Mouse (Mus musculus): Measurements from ENCODE around the gene Hs6st1. TPM values are rescaled to one million over a fixed set of nuclear protein-coding genes. Genes with fewer than 3 reads are reported as not detected.

Hs6st1 gene
- polyA plus RNA-seq, 1 experiment = 44.9 TPM

- DNase-seq (ENCODE audit: extremely low spot score in 1 of 2, low spot score in 1 of 2) = no peak
These were observed 53.0 kb downstream of the Hs6st1 start for GRCm38 (mm10) chr1:36121172-36121571.

GRCm38 (mm10) chr1:36125076-36125475 lies 56.9 kb downstream of the Hs6st1 start:
- DNase-seq (ENCODE audit: extremely low spot score in 1 of 2, low spot score in 1 of 2) = no peak

- DNase-seq (ENCODE audit: extremely low spot score in 1 of 2, low spot score in 1 of 2) = no peak
These were observed 60.9 kb downstream of the Hs6st1 start for GRCm38 (mm10) chr1:36129126-36129525.

- no peak for DNase-seq (ENCODE audit: extremely low spot score in 1 of 2, low spot score in 1 of 2)
These were observed 61.7 kb downstream of the Hs6st1 start for GRCm38 (mm10) chr1:36129881-36130280.

- no peak for DNase-seq (ENCODE audit: extremely low spot score in 1 of 2, low spot score in 1 of 2)
These were observed 62.3 kb downstream of the Hs6st1 start for GRCm38 (mm10) chr1:36130307-36131035.

GRCm38 (mm10) chr1:36131154-36131553 lies 63.0 kb downstream of the Hs6st1 start:
- DNase-seq (ENCODE audit: extremely low spot score in 1 of 2, low spot score in 1 of 2) = no peak

GRCm38 (mm10) chr1:36131766-36132165 lies 63.6 kb downstream of the Hs6st1 start:
- DNase-seq (ENCODE audit: extremely low spot score in 1 of 2, low spot score in 1 of 2) = no peak

GRCm38 (mm10) chr1:36132211-36132610 lies 64.0 kb downstream of the Hs6st1 start:
- DNase-seq (ENCODE audit: extremely low spot score in 1 of 2, low spot score in 1 of 2) = no peak

GRCm38 (mm10) chr1:36133041-36133440 lies 64.8 kb downstream of the Hs6st1 start:
- DNase-seq (ENCODE audit: extremely low spot score in 1 of 2, low spot score in 1 of 2) = no peak

GRCm38 (mm10) chr1:36133647-36134046 lies 65.4 kb downstream of the Hs6st1 start:
- no peak for DNase-seq (ENCODE audit: extremely low spot score in 1 of 2, low spot score in 1 of 2)

- peak; percentile 38 to 89 for DNase-seq (ENCODE audit: extremely low spot score in 1 of 2, low spot score in 1 of 2)
These were observed 66.4 kb downstream of the Hs6st1 start for GRCm38 (mm10) chr1:36134584-36134983.

GRCm38 (mm10) chr1:36140311-36140710 lies 72.1 kb downstream of the Hs6st1 start:
- DNase-seq (ENCODE audit: extremely low spot score in 1 of 2, low spot score in 1 of 2) = no peak

- DNase-seq (ENCODE audit: extremely low spot score in 1 of 2, low spot score in 1 of 2) = peak; percentile 25 to 74
These were observed 76.8 kb downstream of the Hs6st1 start for GRCm38 (mm10) chr1:36145050-36145449.

- DNase-seq (ENCODE audit: extremely low spot score in 1 of 2, low spot score in 1 of 2) = no peak
These were observed 80.6 kb downstream of the Hs6st1 start for GRCm38 (mm10) chr1:36148809-36149208.

GRCm38 (mm10) chr1:36149411-36149810 lies 81.2 kb downstream of the Hs6st1 start:
- DNase-seq (ENCODE audit: extremely low spot score in 1 of 2, low spot score in 1 of 2) = peak in 1 of 2 experiments; percentile 47

Other genes starting within 250 kb of the Hs6st1 start
- 23.4 and 25.2 TPM in 2 replicates for gene Uggt1, start 176.3 kb downstream of the Hs6st1 start, polyA plus RNA-seq (2012; rRNA removed)
- 0.97 and 1.1 TPM in 2 replicates for gene Neurl3, start 206.3 kb downstream of the Hs6st1 start, polyA plus RNA-seq (2012; rRNA removed)
- gene Arid5a, start 239.3 kb downstream of the Hs6st1 start, polyA plus RNA-seq (2012; rRNA removed) = 9.0 and 11.2 TPM in 2 replicates

All from frontal cortex, adult 2 months (tissue).